Mouse (Mus musculus) activated CD4-positive, CD25-positive, alpha-beta regulatory T cell, adult 4 months (primary cell): ENCODE results near the gene Dlg1. TPM values are rescaled to one million over a fixed set of nuclear protein-coding genes. Genes with fewer than 3 reads are reported as not detected.

Experiments used
- ATAC-seq: one replicate; pipeline ENCODE4 v1.8.0; 2017
- polyA plus RNA-seq, 2 experiments: library from polyadenylated mRNA; unstranded; fragments of 100-300 nt; shearing (Covaris generic); gene quantifications; one replicate each; pipeline ENCODE4 v1.2.1; 2017

Gene Dlg1
- polyA plus RNA-seq, 2 experiments from 2014 or later = 20.6 to 29.1 TPM

DNA sequence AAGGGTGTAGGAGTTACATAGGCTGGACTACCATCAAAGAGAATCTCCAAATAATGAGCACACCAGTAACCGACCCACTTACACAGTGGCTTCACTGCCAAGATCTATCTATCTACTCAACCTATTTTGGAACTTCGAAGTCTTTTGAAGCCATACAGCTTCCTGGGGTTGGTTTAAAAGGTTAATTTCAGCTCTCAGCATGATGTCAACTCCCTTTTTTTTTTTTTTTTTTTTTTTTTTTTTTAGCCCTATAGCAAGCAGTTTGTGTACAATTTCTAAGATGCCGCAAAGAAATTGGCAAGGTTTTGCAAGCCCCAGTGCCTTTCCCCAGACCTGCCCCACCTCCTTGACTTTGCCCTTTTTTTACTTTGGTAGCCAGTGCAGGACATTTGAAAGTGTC is 202.0 kb downstream of the Dlg1 start:
- no peak for ATAC-seq

DNA sequence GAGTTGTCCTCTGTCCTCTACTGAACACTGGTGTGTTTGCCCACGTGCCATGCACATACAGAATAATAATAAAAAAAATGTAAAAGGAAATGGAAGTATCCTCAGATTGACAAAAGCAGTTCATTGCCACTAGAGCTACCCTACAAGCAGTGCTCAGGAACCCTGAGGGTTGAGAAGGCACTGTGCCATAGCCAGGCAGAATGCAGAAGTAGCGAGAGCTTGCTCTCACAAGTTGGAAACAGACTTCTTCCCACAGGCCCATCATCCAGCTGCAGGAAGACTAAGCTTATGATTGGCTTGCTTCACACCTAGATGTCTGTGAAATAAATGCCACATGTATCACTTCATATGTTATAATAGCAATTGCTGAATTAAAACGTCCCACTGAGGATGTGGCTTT is 203.7 kb downstream of the Dlg1 start:
- no peak for ATAC-seq

DNA sequence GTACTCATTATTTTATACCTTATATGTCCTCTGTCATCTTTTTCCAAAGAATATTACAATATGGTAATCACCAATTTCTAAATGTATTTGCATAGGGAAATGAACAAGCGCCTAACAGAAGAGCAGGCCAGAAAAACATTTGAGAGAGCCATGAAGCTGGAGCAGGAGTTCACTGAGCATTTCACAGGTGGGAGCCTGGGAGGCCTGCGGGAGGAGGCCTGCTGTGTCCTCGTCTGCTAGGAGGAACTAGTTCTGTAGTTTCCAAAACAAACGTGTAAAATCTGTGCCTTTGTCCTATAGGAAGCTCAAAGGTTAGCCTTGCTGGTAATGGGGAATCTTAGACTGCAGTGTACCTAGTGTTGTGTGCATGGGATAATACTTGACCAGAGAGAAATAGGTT is 204.5 kb downstream of the Dlg1 start:
- no peak for ATAC-seq

DNA sequence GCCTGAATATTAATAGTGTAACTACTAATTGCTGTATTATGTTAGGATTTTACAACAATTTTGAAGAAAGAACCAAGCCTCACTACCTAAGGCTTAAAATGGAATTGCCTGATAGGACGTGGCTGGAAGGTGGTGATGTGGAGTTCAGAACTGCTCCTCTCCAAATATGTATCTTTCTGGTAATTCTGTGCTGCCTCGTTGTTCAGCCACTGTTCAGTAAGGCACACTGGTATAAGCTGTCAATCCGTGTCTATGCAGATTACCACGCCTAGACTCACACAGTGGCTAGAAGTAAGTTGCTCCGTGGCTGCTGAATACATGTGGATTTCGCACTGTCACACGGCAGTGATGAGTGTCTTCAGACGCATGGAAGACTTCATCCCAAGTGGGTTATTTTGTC is 210.5 kb downstream of the Dlg1 start:
- no peak for ATAC-seq

DNA sequence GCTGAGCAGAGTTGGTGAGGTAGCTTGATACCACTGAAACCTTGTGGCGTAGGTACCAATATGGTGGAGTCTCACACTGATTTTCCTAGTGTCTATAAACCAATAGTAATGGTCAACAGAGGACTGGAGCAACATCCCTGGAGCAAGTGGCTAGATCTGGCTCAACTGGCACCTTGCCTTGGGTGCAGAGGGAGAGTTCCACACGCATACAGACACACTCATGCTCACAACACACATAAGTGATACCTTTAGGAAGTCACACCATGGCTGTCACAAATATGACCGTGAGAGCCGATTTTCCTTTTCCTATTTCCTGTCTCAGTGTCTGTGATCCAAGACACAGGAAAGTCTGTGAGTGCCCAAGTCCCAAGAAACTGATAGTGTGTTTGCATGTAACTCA is 212.1 kb downstream of the Dlg1 start:
- no peak for ATAC-seq

DNA sequence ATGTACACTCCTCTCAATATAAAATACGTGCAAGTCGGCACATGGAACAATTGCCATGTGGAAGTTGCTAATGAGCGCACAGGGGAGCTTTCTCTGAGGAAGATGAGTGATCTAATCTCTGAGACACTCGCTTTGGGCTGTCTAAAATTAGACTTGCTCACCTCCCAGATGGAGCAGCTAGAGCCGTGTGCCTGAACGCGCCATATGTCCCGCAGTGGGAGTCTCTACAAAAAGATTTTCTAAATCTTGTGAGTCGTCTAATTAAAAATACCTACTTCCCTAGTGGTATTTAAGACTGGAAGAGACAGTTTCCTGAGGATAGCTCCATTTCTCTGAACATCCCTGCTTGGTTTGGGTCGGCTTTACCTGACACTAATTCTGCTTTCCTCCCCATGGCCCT is 213.1 kb downstream of the Dlg1 start:
- no peak for ATAC-seq

DNA sequence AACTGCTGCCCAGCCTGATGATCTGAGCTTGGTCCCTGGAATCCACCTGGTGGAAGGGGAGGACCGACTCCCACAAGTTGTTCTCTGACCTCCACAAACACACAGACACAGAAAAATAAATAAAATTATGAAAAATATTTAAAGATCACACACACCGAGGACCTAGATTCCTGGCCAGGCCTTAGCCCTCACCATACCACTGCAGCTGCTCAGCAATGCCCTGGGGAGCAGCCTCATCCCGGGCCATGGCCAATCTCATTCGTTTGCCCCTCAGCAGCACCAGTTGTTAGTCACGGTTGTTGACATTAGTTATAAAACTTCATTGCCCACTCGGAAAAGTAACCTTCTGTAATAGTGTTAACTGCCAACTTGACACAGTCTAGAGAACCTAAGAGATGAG is 214.8 kb downstream of the Dlg1 start:
- ATAC-seq = no peak

DNA sequence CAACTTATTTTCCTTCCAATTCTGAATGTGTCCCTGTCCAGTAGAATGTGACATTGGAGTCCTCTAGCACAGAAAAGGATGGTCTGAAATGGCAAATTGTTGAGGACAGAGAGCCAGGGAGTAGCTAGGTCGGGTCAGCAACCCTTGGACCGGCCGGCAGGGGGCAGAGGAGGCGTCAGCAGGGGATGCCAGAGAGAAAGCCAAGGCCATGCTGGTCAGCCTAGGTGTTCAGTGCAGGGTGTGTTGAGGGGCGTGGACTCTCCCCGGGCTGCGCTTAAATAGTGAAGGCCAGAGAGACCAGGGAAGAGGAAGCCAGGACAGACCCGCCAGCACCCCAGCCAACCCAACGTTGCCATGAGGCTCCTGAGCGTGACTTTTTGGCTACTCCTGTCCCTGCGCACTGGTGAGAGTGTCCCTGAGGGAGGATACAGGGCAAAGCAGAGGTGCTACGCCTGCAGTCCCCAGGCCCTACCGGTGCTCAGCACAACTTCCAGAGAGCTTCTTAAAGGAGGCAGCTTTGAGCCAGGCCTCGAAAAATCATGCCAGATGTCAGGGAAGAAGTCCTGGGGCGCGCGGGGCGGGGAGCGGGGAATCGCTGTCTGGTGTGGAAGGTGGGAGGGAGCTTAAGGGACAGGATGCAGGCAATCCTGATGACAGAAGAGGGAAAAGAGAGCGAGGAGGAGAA is 215.5 kb downstream of the Dlg1 start, which contains the start of gene Meltf:
Gene Meltf (plus strand): TSS at position 238 of the 685 bp plus-strand sequence.
- no peak for ATAC-seq

DNA sequence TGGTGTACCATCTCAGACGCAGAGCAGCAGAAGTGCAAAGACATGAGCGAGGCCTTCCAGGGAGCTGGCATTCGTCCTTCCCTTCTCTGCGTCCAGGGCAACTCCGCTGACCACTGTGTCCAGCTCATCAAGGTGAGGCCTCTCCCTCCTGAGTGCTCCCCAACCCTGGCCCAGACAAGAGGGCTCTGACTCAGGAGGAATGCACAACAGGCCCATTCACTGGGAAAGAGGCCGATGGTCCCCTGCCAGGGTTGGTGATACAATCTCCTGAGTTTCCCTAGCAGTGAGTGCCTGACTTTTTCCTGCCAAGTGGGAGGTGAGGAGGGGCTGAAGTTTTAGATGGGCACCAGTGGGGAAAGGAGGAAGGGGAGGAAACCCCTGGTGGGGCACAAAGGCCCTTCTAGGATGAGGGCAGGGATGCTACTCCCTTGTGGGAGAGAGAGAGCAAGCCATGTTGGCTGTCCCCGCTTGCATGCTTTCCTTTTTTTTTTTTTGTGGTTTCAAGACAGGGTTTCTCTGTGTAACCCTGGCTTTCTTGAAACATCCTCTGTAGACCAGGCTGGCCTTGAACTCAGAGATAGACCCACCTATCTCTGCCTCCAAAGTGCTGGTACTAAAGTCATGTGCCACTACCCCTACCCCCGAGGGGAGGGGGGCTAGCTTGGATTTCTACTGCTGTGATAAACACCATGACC is 217.1 kb downstream of the Dlg1 start:
- no peak for ATAC-seq

DNA sequence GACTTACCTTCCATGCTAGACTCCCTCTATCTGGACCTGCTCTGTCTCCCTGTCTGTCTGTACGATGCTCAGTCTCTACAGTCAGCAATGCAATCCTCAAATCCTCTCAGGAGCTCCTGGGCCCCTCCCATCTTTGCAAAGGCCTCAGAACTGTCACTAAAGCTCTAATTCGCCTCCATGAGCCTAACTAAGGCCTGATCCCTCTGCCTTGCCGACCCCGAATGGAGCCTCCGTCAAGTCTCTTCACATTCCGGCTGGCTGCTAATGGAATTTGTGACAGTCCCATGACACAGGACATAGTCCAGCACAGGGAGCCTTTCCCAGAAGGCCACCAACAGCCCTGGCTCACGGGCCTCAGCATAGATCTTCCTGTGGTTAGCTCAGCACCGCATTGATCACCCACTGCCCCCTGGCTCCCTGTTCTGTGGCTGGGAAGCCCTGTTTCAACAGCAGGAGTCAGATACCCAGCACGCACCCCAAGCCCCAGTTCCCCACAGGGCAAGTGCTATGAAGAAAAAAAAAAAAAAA is 219.2 kb downstream of the Dlg1 start:
- ATAC-seq = no peak

DNA sequence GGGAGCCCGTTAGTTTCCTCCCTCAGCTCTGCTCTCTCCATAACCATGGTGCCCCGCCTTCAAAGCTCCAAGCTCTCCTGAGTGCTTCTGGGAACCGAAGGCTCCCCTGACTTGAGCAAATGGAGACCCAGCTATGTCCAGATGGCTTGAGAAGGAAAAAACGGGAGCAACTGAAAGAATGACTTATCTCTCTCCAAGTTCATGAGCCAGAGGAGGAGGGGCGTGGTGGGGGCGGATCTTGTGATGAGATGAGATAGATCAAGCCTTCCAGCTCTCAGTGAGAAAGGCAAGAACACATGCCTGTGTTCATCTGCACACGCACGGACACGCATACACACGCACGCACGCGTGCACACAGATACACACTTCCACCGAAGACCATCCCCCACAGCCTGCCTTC is 220.1 kb downstream of the Dlg1 start:
- ATAC-seq = no peak

DNA sequence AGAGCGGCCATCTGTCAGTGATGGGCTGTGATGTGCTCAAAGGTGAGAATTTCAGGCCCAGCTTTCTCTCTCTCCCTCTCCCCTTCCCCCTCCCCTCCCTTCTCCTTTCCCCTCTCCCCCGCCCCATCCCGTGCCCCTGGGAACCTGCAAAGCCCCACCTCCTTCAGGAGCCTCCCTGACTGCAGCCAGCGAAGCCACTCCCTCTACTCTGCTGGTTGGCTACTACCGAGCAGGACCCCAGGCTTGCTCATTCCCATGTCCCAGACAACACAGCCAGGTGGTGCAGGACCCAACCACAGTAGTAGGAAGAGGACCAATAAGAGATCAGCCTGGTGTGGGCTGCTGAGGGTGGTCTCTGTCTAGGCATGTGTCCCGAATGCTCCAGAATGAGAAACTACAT is 220.7 kb downstream of the Dlg1 start:
- ATAC-seq = no peak

DNA sequence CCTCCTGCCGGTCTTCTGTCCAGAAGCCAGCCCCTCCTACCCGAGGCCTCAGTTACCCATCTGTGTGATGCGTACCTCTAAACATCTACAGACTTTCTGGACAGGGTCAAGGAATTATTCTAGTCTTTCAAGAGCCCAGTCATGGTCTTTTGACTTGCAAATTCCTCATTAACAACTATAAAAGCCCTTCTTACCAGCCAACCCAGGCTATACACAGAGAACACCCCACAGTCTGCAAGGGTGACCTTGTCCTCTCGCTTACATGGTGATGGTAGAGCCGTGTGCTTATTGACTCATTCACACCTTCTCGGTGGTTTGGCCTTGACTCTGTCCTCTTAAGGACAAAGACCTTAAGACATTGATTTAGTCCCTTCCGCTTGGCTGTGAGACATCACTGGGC is 227.7 kb downstream of the Dlg1 start:
- no peak for ATAC-seq

DNA sequence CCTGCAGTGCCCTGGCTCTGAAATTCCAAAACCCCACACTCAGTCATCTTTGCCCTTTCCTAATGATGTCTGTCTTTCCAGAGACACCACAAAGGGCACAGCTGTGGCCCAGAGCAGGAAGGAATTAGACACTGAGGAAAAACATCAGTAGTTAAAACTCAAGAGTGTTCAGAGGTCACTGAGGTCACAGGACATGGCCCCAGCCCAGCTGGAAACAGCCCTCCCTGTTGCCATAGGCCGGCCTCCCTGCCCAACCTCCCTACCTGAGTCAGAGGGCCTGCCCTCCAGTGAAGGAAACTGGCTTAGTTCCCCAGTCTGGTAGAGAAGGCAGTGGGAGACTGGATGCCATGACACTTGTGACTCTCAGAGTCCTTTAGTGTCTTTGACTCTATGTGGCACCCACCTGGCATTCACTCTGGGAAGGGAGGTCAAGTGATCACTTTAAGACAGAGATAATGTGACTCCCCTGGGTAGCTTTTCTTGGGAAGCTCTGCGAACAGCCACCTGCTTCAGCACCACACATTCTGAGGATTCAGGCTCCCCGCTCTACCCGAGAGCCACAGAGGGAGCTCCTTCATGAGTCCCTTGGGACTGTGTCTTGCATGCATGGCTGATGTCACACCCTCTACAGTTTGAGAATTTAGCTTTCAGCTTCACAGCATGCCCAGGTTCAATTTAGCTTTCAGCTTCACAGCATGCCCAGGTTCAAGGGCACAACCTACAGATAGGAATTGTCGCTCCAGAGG is 230.3 kb downstream of the Dlg1 start:
- ATAC-seq = no peak

DNA sequence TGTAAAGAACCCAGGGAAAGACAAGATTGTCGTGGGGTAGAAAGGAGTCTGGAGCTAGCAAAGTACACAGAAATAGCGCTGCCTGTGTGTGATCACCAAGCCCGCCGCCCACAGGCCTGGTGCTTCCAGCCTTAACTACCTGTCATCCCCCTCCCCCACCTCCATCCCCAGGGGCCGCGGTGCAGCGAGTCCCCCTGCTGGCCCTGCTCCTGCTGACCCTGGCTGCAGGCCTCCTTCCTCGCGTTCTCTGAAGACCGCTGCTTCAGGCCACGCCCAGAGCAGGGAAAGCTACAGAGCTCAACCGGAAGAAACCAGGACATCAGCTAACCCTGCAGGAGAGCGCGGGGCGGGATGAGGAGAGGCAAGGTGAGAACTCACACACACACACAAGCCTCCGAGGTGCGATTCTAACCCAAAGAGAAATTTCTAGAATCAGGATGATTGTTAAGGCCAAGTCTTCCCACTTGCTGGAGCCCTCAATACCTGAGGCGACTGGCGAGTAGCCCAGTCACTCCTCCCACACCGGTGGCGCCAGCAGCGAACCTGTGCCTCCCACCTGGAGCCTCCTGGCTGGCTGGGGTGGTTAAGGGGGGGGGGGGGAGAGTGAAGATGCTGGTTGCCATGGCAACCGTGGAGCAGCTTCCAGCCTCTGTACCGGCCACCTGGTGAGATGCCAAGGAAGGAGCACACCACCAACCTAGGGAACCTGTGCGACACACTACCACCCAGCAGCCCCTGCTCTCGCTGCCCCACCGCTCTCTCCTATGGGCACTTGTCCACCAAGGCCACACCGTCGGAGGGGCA is 233.9 kb downstream of the Dlg1 start:
- no peak for ATAC-seq

DNA sequence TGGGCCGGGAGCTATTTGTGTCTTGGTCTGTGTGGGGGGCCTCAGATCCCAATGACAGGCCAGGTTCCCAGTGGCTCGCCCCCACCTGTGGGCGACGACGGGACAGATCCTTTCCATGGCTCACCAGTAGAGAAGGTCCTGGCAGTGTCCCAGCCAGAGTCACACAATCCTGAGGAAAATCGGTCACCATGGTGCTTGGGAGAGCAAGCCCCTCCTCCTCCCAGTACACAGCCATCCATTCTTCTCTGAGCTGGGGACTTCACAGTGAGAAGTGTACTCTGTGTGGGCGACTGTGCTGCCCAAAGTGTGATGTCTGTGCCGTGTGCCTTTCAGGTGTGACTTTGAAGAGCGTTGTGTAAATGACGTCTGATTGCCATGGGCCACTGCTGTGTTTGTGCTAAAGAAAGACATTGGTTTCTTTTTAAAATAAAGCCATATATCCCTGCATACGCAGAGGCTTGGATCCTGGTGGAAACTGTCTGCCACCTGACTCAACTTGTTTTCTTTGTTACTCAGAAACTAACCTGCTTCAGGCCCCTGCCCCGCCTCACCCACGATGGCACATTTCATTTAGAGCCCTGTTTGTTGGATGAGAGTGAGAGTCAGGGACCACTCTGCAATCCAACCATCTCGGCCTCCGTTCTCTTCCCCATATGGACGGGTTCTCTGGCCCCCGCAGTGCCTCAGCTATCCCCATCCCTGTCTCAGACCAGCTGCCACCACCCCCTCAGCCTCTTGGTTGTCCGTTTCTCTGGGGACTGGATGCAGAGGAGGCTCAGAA is 235.5 kb downstream of the Dlg1 start:
- no peak for ATAC-seq

DNA sequence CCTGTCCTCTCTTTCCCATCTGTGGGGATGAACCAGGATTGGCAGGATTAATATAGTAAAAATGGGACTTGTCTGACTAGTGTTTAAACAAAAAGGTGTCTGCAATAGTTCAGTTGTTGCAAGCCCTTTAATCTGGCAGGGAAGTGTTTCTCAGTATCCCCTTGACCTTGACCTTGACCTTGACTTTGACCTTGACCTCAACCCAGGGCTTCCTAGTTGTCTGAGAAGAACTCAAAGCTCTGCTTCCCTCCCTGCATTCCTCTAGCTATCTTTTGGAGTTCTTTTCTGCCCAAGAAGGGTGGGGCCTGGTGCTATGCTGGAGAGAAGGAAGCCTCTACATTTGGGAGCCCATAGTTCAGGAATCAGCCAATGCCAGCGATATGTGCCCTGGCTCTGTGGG is 238.6 kb downstream of the Dlg1 start:
- no peak for ATAC-seq

DNA sequence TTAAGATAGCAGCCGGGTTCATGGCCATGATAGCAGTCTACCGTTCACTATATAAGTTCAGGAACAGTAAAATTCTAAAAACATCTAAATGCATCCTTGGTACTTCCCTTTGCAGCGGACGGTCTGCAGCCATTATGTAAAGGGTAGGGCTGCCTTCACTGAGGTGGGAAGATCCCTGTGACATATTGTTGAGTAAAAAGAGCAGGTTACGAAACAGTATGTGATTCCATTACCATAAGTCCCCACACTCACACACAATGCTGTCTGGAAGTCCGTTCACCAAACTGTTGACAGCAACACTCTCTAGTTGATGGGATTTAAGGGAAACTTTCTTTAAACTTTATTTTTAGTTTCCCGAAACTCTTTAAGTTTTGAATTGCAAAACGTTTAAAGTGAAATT is 240.0 kb downstream of the Dlg1 start:
- ATAC-seq = no peak

DNA sequence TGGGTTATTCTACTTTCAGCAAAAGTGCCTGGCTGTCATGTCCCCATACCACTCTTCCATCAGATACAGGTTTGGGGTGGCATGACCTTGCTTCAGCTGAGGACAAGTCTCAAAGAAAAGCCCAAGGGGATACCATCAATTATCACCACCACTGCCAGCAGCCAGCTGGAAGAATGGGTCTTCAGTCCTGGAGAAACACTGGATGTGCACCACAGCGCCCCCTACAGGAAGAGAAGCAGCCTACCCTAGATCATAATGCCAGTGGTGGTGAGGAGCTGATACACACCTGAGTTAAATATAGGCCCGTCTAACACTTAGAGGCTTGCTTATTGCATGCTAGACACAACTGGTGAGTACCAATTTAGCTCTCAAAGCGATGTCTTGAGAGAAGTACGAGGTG is 242.1 kb downstream of the Dlg1 start:
- ATAC-seq = no peak

DNA sequence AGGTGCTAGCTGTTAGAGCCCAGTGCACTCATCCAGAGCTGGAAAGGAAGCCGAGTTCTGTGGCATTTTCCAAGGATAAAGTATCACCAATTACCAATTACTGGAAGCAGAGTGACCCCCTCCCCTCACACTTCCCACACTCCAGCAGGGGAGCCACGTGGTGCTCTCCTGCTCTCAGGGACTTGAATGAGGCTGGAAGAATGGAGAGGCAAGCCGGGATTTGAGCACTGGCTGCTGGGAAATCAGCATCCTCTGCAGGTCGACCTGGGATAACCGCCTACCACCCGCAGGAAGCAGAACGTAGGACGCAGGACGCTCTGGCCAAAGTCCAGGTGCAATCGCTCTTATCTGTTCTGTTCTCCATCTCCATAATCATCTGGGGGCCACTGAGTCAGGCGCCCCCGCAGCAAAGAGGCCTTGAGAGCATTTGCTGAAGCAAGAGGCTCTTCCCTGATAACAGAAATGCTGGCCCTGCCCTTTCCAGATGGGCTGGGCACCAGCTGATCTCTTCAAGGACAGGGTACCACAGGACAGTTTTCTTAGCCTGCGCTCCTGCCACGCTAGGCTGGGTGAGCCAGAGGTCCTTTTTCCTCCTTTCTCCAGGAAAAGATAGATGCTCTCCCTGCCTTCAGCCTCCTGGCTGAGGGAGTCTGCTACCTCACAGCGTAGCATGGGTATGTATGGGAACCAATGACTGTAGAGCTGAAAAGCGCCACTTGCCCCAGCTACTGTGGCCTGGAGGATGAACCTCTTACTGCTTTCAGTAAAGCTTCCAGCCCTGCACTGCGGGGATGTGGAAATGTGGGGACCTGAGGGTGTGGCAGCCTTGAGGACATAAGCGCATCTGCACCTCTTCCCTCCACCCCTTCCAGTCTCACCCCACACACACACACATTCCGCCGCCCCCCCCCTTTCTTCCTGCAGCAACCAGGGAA is 242.9 kb downstream of the Dlg1 start:
- ATAC-seq = no peak

DNA sequence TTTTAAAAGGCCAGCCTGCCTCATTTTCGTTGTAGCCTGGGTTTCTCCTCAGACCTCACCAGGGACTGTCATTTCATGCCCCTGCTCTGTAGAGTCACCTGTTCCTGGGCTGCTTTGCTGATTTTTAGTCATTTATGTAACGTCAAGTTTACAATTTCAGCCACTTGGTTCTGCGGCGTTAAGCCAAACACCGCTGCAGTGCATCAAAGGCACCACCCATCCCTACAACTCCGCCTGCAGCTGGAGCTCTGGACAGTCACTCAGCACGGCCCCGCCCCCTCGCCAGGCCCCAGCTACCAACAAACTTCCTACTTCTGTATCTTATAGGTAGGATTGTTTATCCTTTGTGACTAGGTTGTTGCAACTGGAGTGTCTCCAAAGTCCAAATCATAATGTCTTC is 243.7 kb downstream of the Dlg1 start:
- ATAC-seq = no peak
